ENCODE assay signal across 16 mouse cellular contexts in genomic region chr4:133970876-133971275, GRCm38 (mm10). TPM values are rescaled to one million over a fixed set of nuclear protein-coding genes. Genes with fewer than 3 reads are reported as not detected.
DNase-seq lines count a peak whose midpoint lies in the region; ATAC-seq and TF ChIP-seq lines count a peak whose summit lies in the region.
"Had no signal": no experiment of that assay in that cellular context is flagged by ENCODE, and none has a peak within 500 bp of the region (broad histone marks: within the 10 kb centered on the region; RNA-seq: fewer than 3 reads in every experiment).

No protein-coding gene starts in this region.

- no peak for DNase-seq in layer of hippocampus, adult 2 months (ENCODE audit: low spot score in 2 of 2)
- no peak for DNase-seq in layer of hippocampus, postnatal 36 days
- no peak for DNase-seq in forebrain, embryonic 11.5 days (ENCODE audit: low spot score)
- DNase-seq in forebrain, postnatal 0 days, result peak; percentile 52
- no peak for DNase-seq in liver, embryonic 11.5 days (ENCODE audit: low spot score)
- DNase-seq in kidney, postnatal 10 days, result no peak
- DNase-seq: kidney, postnatal 36 days; thymus, adult 18-20 months had no signal

- 0 out of 2 replicates have a peak overlapping the region, but pooled peaks have one; percentile 16 for H3K9ac ChIP-seq in forebrain, embryonic 11.5 days (ENCODE audit: low read length)
- no peak overlapping the region; the same call in 1 of the 2 replicates for H3K9ac ChIP-seq in forebrain, postnatal 0 days
- no peak overlapping the region for H3K9ac ChIP-seq in midbrain, embryonic 13.5 days (replicated peaks)
- no peak overlapping the region for H3K9ac ChIP-seq in liver, embryonic 11.5 days (ENCODE audit: low read depth, low read length)
- H3K9ac ChIP-seq in intestine, embryonic 16.5 days (ENCODE audit: low read depth, low read length), result no peak overlapping the region
- H3K9ac ChIP-seq: heart, embryonic 13.5 days had no signal

- no peak for ATAC-seq in forebrain, embryonic 11.5 days (replicated peaks; ENCODE audit: low FRiP score)
- ATAC-seq in forebrain, postnatal 0 days, result no peak
- ATAC-seq in midbrain, embryonic 13.5 days, result no peak
- ATAC-seq in liver, embryonic 11.5 days (replicated peaks; ENCODE audit: low FRiP score), result no peak
- ATAC-seq in intestine, embryonic 16.5 days, result no peak
- ATAC-seq: CD4-positive, CD25-positive, alpha-beta regulatory T cell, adult 4 months; lung, postnatal 0 days had no signal

- no peak for TF ChIP-seq CTCF in layer of hippocampus, adult 2 months (conservative IDR thresholded peaks at IDR 0.05)
- TF ChIP-seq CTCF in forebrain, postnatal 0 days (IDR thresholded peaks at IDR 0.05; ENCODE audit: low read depth), result no peak

- H3K27ac ChIP-seq in layer of hippocampus, adult 2 months, result peak overlapping the region; percentile 100
- peak overlapping the region; percentile 31; the same call in 1 of the 2 replicates for H3K27ac ChIP-seq in forebrain, embryonic 11.5 days (ENCODE audit: low read depth, low read length)
- H3K27ac ChIP-seq in forebrain, postnatal 0 days (ENCODE audit: low read depth, low read length), result peak overlapping the region; percentile 99
- H3K27ac ChIP-seq in midbrain, embryonic 13.5 days, result peak overlapping the region; percentile 99
- no peak overlapping the region for H3K27ac ChIP-seq in liver, embryonic 11.5 days (ENCODE audit: low read depth, low read length)
- no peak overlapping the region for H3K27ac ChIP-seq in intestine, embryonic 16.5 days (ENCODE audit: low read length)
- H3K27ac ChIP-seq: heart, embryonic 13.5 days had no signal

- peaks cover 7% of the 10 kb centered on the region; the same call in 1 of the 2 replicates for H3K36me3 ChIP-seq in forebrain, embryonic 11.5 days (ENCODE audit: control insufficient read depth, insufficient read depth, low read length)
- 0 out of 2 replicates have a peak, but pooled peaks cover 5% of the 10 kb centered on the region for H3K36me3 ChIP-seq in forebrain, postnatal 0 days (ENCODE audit: insufficient read depth)
- peaks cover 16% of the 10 kb centered on the region for H3K36me3 ChIP-seq in midbrain, embryonic 13.5 days
- H3K36me3 ChIP-seq in liver, embryonic 11.5 days (ENCODE audit: control insufficient read depth, insufficient read depth, low read length), result peaks cover 9% of the 10 kb centered on the region
- H3K36me3 ChIP-seq in intestine, embryonic 16.5 days (ENCODE audit: control insufficient read depth, insufficient read depth, low read length), result peaks cover 5% of the 10 kb centered on the region

- H3K4me1 ChIP-seq in forebrain, embryonic 11.5 days (replicated peaks; ENCODE audit: control insufficient read depth, insufficient read depth, low read length), result peaks cover 27% of the 10 kb centered on the region
- peaks cover 29% of the 10 kb centered on the region for H3K4me1 ChIP-seq in forebrain, postnatal 0 days (ENCODE audit: insufficient read depth)
- H3K4me1 ChIP-seq in midbrain, embryonic 13.5 days (replicated peaks), result peaks cover 46% of the 10 kb centered on the region
- H3K4me1 ChIP-seq in liver, embryonic 11.5 days (replicated peaks; ENCODE audit: control insufficient read depth, insufficient read depth, low read length), result peaks cover 21% of the 10 kb centered on the region
- H3K4me1 ChIP-seq in intestine, embryonic 16.5 days (ENCODE audit: control insufficient read depth, insufficient read depth, low read length), result peaks cover 14% of the 10 kb centered on the region

- H3K4me3 ChIP-seq in layer of hippocampus, adult 2 months, result no peak overlapping the region
- no peak overlapping the region for H3K4me3 ChIP-seq in forebrain, embryonic 11.5 days (ENCODE audit: low read depth, low read length)
- no peak overlapping the region for H3K4me3 ChIP-seq in forebrain, postnatal 0 days (ENCODE audit: low read depth, low read length)
- H3K4me3 ChIP-seq in midbrain, embryonic 13.5 days (replicated peaks), result no peak overlapping the region
- no peak overlapping the region for H3K4me3 ChIP-seq in liver, embryonic 11.5 days (ENCODE audit: low read depth, low read length)
- H3K4me3 ChIP-seq in intestine, embryonic 16.5 days (ENCODE audit: low read length), result no peak overlapping the region
- H3K4me3 ChIP-seq: heart, embryonic 13.5 days had no signal

- 77% methylated on average over 13 of the region's 13 CpGs for WGBS in forebrain, embryonic 11.5 days
- 45% methylated on average over 13 of the region's 13 CpGs for WGBS in forebrain, postnatal 0 days
- WGBS in midbrain, embryonic 13.5 days, result 62% methylated on average over 13 of the region's 13 CpGs
- WGBS in liver, embryonic 11.5 days, result 88% methylated on average over 13 of the region's 13 CpGs
- WGBS in intestine, embryonic 16.5 days, result 81% methylated on average over 13 of the region's 13 CpGs

- H3K4me2 ChIP-seq in forebrain, embryonic 11.5 days (ENCODE audit: low read depth, low read length, severe bottlenecking), result no peak overlapping the region
- H3K4me2 ChIP-seq in forebrain, postnatal 0 days (ENCODE audit: low read depth), result no peak overlapping the region
- no peak overlapping the region for H3K4me2 ChIP-seq in midbrain, embryonic 13.5 days (replicated peaks)
- H3K4me2 ChIP-seq in liver, embryonic 11.5 days, result no peak overlapping the region
- no peak overlapping the region for H3K4me2 ChIP-seq in intestine, embryonic 16.5 days (ENCODE audit: low read depth, low read length)
- H3K4me2 ChIP-seq: heart, embryonic 13.5 days had no signal

- no peaks in the 10 kb centered on the region for H3K9me3 ChIP-seq in forebrain, embryonic 11.5 days (ENCODE audit: control insufficient read depth, low read length)
- no peaks in the 10 kb centered on the region for H3K9me3 ChIP-seq in forebrain, postnatal 0 days (ENCODE audit: low read length)
- H3K9me3 ChIP-seq in midbrain, embryonic 13.5 days, result no peaks in the 10 kb centered on the region
- no peaks in the 10 kb centered on the region for H3K9me3 ChIP-seq in liver, embryonic 11.5 days (ENCODE audit: control insufficient read depth, low read length)
- H3K9me3 ChIP-seq in intestine, embryonic 16.5 days (ENCODE audit: control insufficient read depth, low read length), result no peaks in the 10 kb centered on the region
- H3K9me3 ChIP-seq: heart, embryonic 13.5 days had no signal

- H3K27me3 ChIP-seq in forebrain, embryonic 11.5 days (ENCODE audit: control insufficient read depth, insufficient read depth, low read length), result no peaks in the 10 kb centered on the region
- H3K27me3 ChIP-seq in forebrain, postnatal 0 days (ENCODE audit: insufficient read depth, low read length), result no peaks in the 10 kb centered on the region
- no peaks in the 10 kb centered on the region for H3K27me3 ChIP-seq in midbrain, embryonic 13.5 days
- H3K27me3 ChIP-seq in liver, embryonic 11.5 days (replicated peaks; ENCODE audit: control insufficient read depth, insufficient read depth, low read length), result no peaks in the 10 kb centered on the region
- no peaks in the 10 kb centered on the region for H3K27me3 ChIP-seq in intestine, embryonic 16.5 days (replicated peaks; ENCODE audit: control insufficient read depth, insufficient read depth, low read length)
- H3K27me3 ChIP-seq: heart, embryonic 13.5 days had no signal

RNA-seq across cellular contexts. Expression of gene Hmgn2, which starts 2.4 kb away (rescaled TPM):
- 100 to 1,000 TPM; 123 to 125 TPM for total RNA-seq in layer of hippocampus, adult 2 months (2021)
- 100 to 1,000 TPM; 119 to 123 TPM for total RNA-seq in layer of hippocampus, postnatal 36 days (2021)
- polyA plus RNA-seq in forebrain, embryonic 11.5 days (2014; fragmentation: Nextera tagmentation; extraction: Ambion mirVana), result 4,212 and 4,469 TPM in 2 replicates
- total RNA-seq in forebrain, postnatal 0 days (2014; rRNA removed), result 377 and 408 TPM in 2 replicates
- polyA plus RNA-seq in forebrain, postnatal 0 days (2015; fragmentation: Nextera tagmentation; extraction: Ambion mirVana), result 1,226 and 1,340 TPM in 2 replicates
- 1,712 and 1,823 TPM in 2 replicates for polyA plus RNA-seq in midbrain, embryonic 13.5 days (2015; fragmentation: Nextera tagmentation; extraction: Ambion mirVana)
- polyA plus RNA-seq in liver, embryonic 11.5 days (2014; fragmentation: Nextera tagmentation; extraction: Ambion mirVana), result 1,890 and 1,897 TPM in 2 replicates
- polyA plus RNA-seq in intestine, embryonic 16.5 days (2015; fragmentation: Nextera tagmentation; extraction: Ambion mirVana), result 1,469 and 1,670 TPM in 2 replicates

RNA-seq across cellular contexts. Expression of gene Dhdds, which starts 29.8 kb away (rescaled TPM):
- total RNA-seq in layer of hippocampus, adult 2 months (2021), result 10 to 100 TPM; 61.7 to 62.9 TPM
- 10 to 100 TPM; 57.8 to 62.6 TPM for total RNA-seq in layer of hippocampus, postnatal 36 days (2021)
- 41.9 and 46.5 TPM in 2 replicates for polyA plus RNA-seq in forebrain, embryonic 11.5 days (2014; fragmentation: Nextera tagmentation; extraction: Ambion mirVana)
- total RNA-seq in forebrain, postnatal 0 days (2014; rRNA removed), result 40.2 and 42.0 TPM in 2 replicates
- polyA plus RNA-seq in forebrain, postnatal 0 days (2015; fragmentation: Nextera tagmentation; extraction: Ambion mirVana), result 39.8 and 43.5 TPM in 2 replicates
- 42.0 and 44.7 TPM in 2 replicates for polyA plus RNA-seq in midbrain, embryonic 13.5 days (2015; fragmentation: Nextera tagmentation; extraction: Ambion mirVana)
- polyA plus RNA-seq in liver, embryonic 11.5 days (2014; fragmentation: Nextera tagmentation; extraction: Ambion mirVana), result 30.9 and 39.0 TPM in 2 replicates
- polyA plus RNA-seq in intestine, embryonic 16.5 days (2015; fragmentation: Nextera tagmentation; extraction: Ambion mirVana), result 41.3 and 45.4 TPM in 2 replicates

RNA-seq across cellular contexts. Expression of gene Lin28a, which starts 47.8 kb away (rescaled TPM):
- not detected for total RNA-seq in layer of hippocampus, adult 2 months (2021)
- total RNA-seq in layer of hippocampus, postnatal 36 days (2021), result not detected
- 1.6 and 2.3 TPM in 2 replicates for polyA plus RNA-seq in forebrain, embryonic 11.5 days (2014; fragmentation: Nextera tagmentation; extraction: Ambion mirVana)
- total RNA-seq in forebrain, postnatal 0 days (2014; rRNA removed), result 0.05 TPM in 1 of 2 replicates, not detected in the other
- polyA plus RNA-seq in forebrain, postnatal 0 days (2015; fragmentation: Nextera tagmentation; extraction: Ambion mirVana), result not detected in 2 replicates
- polyA plus RNA-seq in midbrain, embryonic 13.5 days (2015; fragmentation: Nextera tagmentation; extraction: Ambion mirVana), result 0.59 TPM in 2 replicates
- polyA plus RNA-seq in liver, embryonic 11.5 days (2014; fragmentation: Nextera tagmentation; extraction: Ambion mirVana), result 5.8 TPM in 2 replicates
- 0.10 TPM in 2 replicates for polyA plus RNA-seq in intestine, embryonic 16.5 days (2015; fragmentation: Nextera tagmentation; extraction: Ambion mirVana)
- total RNA-seq: left cerebral cortex, adult 8-10 months; liver, adult 2 months had no signal
- polyA plus RNA-seq: CD4-positive, CD25-positive, alpha-beta regulatory T cell, adult 4 months; embryonic facial prominence, embryonic 14.5 days; liver, adult 2 months; lung, postnatal 0 days had no signal

Comparison
In these comparisons a context has a peak if more than half of its experiments do, and no peak if none do; other contexts are left out.
1. H3K27ac ChIP-seq: peak in layer of hippocampus, adult 2 months (single experiment), forebrain, embryonic 11.5 days (single experiment), forebrain, postnatal 0 days (single experiment) and midbrain, embryonic 13.5 days (single experiment); none in liver, embryonic 11.5 days (single experiment) and intestine, embryonic 16.5 days (single experiment).